Mouse (Mus musculus) layer of hippocampus, adult 2 months (tissue): ENCODE data around the gene Crhbp. TPM values are rescaled to one million over a fixed set of nuclear protein-coding genes. Genes with fewer than 3 reads are reported as not detected.

Experiments
- DNase-seq, 2 experiments: peaks; one replicate each; pipeline ENCODE4 v3.0.0; 2022; ENCODE audit warnings: low spot score in 2 of 2
- H3K27ac ChIP-seq: fragments of 200-600 bp; 2 replicates; pipeline ENCODE4 v1.8.1; 2022
- H3K4me3 ChIP-seq: fragments of 200-600 bp; 2 replicates; pipeline ENCODE4 v1.8.1; 2022; ENCODE audit warnings: mild to moderate bottlenecking
- CTCF ChIP-seq: fragments of 200-600 bp; conservative IDR thresholded peaks from 2 replicates; pipeline ENCODE4 v1.8.1; 2022; ENCODE audit warnings: antibody characterized with exemption, mild to moderate bottlenecking, moderate library complexity
- long read RNA-seq, 2 experiments: library from polyadenylated mRNA; stranded (forward); transcript quantifications; one replicate each; pipeline ENCODE4 v2.0.0; 2021; ENCODE audit warnings: borderline mapping rate in 2 of 2
- total RNA-seq, 2 experiments: library from RNA; stranded (reverse); gene quantifications; 2 replicates each; pipeline ENCODE4 v1.2.3; 2021

Crhbp gene
- total RNA-seq = 10 to 100 TPM; 19.9 to 20.9 TPM
- long read RNA-seq, experiment 1, transcript Crhbp-202 (7 exons, 1,779 nt) = major isoform, 13 of 19 reads
- long read RNA-seq, experiment 1, partial matches to known transcripts = 6 of 19 reads
- long read RNA-seq, experiment 1, other reads (novel, unspliced or antisense) = 0 of 19 reads
- long read RNA-seq, experiment 2, transcript Crhbp-202 (7 exons, 1,779 nt) = major isoform, 25 of 31 reads
- long read RNA-seq, experiment 2, partial matches to known transcripts = 6 of 31 reads
- long read RNA-seq, experiment 2, other reads (novel, unspliced or antisense) = 0 of 31 reads

DNA sequence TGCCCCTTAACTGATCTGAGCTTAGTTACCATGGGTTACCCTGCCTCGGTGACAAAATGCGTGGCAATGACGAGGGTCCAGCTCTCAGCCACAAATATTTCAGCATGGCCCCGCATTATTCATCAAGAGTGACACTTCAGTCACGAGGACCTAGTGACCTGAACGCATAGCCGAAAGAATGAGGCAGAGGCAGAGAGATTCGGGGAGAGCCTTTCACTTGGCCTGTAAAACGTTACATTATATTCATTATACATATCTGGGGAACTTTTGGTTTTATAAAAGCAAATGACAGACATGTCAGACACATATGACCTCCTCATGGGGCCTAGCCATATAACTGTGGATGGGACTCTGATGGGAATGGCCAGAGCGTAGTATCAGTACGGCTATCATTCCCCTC lies at the start of gene Crhbp:
Gene Crhbp, minus strand, starts transcription at position 101 of the 400 bp plus-strand sequence.
- Histone ChIP-seq H3K27ac (no peak within 1 kb of the TSS), H3K4me3 (peak within 1 kb of the TSS; percentile 44)
- no peak for TF ChIP-seq CTCF
- DNase-seq = no peak

DNA sequence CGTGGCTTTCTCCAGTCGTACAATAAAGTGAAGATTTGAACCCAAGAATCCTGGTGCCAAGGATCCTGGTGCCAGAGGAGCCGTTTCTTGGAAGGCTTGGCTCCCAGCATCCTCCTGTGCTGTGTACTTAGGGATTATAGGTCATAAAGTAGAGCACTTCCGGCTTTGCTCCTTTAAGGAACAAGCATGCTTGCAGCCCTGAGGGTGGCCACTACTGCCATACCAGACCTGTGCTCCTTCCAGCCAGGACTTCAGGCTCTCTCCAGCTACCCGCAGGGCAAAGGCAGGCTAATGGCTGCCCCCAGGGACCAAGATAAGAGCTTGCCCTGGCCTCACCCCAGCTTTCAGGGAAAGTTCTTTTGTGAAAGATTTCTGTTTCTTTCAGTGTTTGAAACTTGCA lies 48.6 kb upstream of the Crhbp start:
- no peak for TF ChIP-seq CTCF
- Histone ChIP-seq H3K27ac (no peak overlapping the region), H3K4me3 (no peak overlapping the region)
- no peak for DNase-seq

DNA sequence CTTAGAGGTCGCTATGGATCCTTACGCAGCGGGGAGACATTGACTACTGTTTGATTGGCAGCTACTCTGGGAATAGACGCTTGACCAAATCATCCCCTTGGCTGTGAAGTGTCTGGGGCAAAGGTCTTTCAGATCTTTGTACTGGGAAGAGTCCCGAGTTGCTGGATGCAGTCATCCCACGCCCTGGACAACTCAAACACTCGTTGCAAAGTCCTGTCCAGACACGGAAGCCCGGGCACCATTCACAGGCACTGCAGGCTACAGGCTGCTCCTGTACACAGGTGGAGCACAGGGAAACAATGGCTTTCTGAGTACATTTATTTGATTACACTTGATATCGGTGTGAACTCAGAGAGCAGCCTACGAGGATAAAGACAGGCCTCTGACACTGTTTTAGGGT lies 46.6 kb upstream of the Crhbp start:
- TF ChIP-seq CTCF = no peak
- DNase-seq = no peak
- Histone ChIP-seq H3K4me3 (no peak overlapping the region), H3K27ac (no peak overlapping the region)

DNA sequence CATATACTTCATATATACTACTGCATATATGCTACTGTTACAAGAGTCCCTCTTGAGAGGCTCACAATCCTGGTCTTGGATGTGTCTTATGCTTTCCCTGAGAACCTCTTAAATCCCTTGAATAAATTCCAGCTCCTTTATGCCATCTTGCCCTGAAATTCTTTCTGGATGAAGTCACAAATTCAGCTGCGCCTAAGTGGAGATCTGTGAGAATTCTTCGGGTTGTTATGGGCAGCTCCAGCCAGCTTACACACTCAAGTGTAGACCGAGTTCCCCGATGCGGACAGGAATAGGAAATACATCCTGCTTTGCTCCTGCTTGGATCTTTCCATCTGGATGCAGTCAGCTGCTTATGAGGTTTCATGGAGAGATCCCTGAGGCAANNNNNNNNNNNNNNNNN lies 39.9 kb upstream of the Crhbp start:
- no peak for DNase-seq
- no peak overlapping the region for H3K4me3 ChIP-seq
- TF ChIP-seq CTCF = no peak
- H3K27ac ChIP-seq = no peak overlapping the region

DNA sequence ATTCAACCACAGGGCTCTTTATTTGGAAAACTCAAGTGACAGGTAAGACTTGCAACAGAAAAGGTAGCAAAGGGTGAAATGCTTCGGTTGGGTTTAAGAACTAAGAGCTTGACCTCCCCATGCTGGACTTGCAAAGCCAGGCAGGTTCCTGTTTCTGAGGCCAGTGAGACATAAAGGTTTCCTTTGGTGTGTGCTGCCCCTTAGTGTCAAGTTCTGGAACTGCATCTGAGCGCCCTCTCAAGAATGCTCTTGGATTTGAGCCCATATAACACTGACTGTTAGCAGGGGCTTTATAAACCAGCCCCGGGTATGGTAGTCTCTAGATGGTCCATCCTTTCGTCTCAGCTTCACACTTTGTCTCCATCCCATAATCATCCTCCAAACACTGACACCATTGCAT lies 36.7 kb upstream of the Crhbp start:
- no peak overlapping the region for H3K27ac ChIP-seq
- DNase-seq = peak; percentile 42 to 77
- no peak overlapping the region for H3K4me3 ChIP-seq
- peak; percentile 93 for TF ChIP-seq CTCF

DNA sequence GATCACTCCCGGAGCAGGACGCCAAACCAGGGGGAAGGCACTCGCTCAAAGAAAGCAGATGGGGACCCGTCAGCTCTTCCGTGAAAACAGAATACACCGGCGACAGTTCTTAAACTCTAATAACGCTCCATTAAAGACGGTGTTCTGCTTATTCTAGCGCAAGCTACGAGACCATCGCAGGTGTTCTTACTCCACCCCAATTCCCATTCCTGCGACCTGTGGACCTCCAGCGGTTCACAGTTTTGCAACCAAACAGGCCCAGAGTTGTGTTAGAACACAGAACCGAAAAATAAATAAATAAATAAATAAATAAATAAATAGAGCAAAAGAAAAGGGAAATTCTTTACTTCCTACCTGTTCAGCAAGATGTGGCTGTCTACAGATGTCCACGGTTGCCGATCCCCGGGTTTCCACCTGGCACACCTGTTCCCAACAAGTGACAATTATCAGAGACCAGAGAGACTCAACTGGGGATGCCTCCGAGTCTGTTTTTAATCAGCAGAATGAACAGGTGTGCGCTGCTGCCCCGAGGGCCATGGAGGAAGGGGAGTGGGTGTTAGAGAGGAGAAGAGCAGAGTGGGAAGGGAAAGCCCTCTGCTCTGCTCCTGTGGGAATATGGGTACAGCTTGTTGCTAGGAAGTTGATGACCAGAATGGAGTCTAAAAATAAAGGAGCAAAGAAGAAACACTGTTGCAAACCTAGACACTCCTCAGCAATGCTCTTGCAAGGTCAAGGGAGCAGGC lies 34.1 kb upstream of the Crhbp start, which contains the start of gene S100z:
Gene S100z, minus strand, starts transcription at position 51 of the 743 bp plus-strand sequence.
- no peak for DNase-seq
- Histone ChIP-seq H3K27ac (no peak within 1 kb of the TSS), H3K4me3 (no peak within 1 kb of the TSS)
- no peak for TF ChIP-seq CTCF

DNA sequence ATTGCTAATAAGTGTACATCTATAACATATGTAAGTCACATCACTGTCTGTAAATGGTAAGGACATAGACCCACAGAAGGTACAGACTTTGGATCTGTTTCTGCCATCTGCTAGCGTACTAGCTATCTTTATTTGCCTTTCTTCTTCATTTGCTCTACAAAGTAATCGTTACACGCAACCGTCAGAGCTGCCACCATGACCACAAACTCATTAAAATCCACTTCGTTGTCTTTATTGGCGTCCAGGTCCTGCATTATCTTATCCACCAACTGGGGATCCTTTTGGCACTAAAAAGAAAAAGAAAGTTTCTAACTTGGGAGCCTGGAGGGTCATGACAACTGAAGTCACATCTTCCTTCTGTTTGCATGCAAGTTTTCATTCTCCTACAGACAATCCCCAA lies 32.4 kb upstream of the Crhbp start:
- no peak for TF ChIP-seq CTCF

DNA sequence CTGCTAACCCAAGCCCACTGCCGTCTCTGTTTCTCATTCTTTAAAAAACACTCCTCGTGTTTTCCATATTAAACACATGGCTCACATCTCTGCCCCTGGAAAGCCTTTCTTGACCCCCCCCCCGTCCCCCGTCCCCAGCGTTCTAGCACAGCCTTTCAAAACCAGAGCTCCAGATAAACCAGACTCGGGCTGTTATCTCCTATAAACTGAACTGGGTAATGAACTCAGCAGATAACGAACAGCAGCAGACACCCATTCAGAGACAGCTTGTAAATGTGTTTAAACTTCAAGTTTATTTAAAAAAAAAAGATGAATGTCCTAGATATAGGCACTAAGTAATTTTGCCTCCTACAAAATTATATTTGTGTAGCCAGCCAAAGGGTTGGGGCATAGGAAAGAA lies 30.4 kb upstream of the Crhbp start:
- H3K4me3 ChIP-seq = no peak overlapping the region
- H3K27ac ChIP-seq = no peak overlapping the region
- no peak for TF ChIP-seq CTCF
- no peak for DNase-seq

More for the DNA sequence above, 32.4 kb upstream of the Crhbp start:
- H3K27ac ChIP-seq = no peak overlapping the region
- no peak for DNase-seq
- H3K4me3 ChIP-seq = no peak overlapping the region

DNA sequence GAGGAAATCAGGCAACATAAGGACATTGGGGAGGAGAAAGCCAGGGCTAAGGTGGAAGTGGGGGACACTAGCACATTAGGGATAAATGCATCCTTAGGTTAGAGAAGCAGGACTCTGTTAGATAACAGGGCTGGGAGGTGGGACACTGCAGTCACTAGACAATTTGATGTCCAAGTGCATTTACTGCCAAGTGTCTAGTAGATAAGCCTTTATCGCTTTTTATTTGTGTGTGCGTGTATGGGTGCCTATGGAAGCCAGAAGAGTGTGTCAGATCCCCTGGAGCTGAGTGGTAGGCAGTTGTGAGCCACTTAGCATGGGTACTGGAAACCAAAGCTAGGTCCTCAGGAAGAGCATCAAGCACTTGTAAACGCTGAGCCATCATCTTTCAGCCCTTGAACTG lies 29.6 kb upstream of the Crhbp start:
- no peak for DNase-seq
- no peak overlapping the region for H3K27ac ChIP-seq
- H3K4me3 ChIP-seq = no peak overlapping the region
- TF ChIP-seq CTCF = no peak

DNA sequence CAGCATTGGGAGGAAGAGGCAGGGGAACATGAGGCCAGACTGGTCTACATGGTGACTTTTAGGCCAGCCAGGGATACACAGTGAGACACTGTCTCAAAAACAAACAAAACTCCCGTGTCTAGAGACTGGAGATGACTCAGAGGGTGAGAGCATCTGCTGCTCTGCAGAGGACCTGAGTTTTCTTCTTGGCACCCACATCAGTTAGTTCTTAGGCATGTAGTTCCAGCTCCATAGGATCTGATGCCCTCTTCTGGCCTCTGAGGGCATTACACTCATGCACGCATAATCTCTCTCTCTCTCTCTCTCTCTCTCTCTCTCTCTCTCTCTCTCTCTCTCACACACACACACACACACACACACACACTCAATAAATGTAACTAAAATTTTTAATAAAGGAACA lies 26.2 kb upstream of the Crhbp start:
- no peak overlapping the region for H3K27ac ChIP-seq
- DNase-seq = no peak

DNA sequence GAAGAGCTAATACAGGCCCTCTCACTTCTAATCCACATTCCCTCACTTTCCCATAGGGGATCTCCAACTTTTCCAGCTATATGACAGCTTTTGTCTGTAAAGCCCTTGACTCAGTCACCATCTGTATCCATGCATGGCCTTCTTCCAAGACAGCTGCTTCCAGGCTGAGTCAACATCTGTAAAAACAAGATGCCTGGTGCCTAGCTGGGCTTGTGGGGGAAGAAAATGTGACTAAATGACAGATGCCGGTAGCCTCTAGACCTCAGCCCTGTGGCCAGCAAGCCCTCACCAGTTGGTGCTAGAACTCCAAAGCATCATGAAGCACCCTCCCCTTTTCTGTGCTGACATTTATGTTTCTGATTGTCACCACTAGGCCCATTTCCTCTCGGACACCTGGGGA lies 6.8 kb upstream of the Crhbp start:
- TF ChIP-seq CTCF = no peak
- Histone ChIP-seq H3K4me3 (no peak overlapping the region), H3K27ac (no peak overlapping the region)
- DNase-seq = no peak

More for the DNA sequence above, 26.2 kb upstream of the Crhbp start:
- TF ChIP-seq CTCF = peak; percentile 60
- no peak overlapping the region for H3K4me3 ChIP-seq

DNA sequence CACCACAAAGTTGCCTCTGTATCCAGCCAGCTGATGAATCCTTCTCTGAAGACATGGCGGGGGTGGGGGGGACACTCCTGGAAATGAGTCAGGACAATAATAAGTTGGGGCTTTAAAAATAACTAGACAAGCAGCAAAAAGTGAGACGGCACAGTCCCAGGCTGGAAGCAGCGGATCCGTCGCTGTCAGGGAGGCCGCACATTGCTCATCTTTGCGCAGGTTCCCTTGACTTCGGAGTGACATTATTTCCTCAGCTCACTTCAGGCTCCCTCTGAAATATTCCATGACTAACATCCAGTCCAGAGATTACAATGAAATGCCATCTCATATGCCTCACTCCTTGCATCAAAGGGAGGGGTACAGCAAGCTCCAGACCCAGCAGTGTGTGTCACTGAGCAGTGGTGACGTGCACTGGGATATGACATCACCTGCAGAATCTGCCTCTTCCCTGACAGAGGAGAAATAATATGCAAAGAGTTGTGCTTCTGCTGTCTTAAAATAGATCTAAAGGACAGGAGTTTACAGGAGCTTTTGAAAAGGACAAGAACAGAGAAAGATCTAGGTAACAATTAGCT lies 6.0 kb upstream of the Crhbp start:
- TF ChIP-seq CTCF = no peak
- no peak overlapping the region for H3K27ac ChIP-seq
- no peak overlapping the region for H3K4me3 ChIP-seq
- DNase-seq = no peak

DNA sequence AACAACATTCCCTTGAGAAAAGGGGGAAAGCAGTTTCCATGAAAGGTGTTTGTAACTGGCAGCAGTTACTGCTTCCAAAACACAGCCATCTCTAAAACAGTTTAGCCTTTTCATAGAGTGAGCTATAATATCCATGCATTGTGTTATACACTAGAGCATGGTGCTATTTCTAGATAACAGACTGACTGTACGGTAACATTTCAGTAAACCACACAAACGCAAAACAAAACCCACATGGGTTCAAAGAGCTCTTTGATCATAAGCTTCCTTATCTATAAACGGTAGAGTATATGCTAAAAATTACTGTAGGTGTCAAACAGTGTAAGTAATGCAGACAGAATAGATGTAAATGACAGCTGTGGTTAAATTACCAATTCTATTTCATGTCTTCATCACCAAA lies 5.0 kb upstream of the Crhbp start:
- TF ChIP-seq CTCF = no peak
- Histone ChIP-seq H3K27ac (no peak overlapping the region), H3K4me3 (no peak overlapping the region)
- DNase-seq = no peak

DNA sequence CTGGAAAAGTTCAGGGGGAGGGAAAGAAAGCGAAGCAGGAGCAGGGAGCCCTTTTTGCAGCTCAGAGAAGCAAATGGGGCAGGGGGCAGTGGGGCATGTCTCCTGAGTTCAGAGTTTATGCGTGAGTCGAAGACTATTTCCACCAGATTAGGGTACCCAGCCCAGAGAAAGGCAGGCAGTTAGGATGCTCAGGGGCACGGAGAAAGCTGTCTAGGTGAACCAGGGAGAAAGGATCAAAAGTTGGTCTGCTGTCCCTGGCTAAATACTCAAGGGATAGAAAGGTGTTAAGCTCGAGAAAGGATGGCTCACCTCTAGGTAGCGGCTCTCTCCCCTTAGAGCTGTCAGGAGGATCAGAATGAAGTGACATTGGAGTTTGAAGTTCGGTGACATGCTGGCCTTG lies 433 bp downstream of the Crhbp start:
- no peak overlapping the region; the same call in 1 of the 2 replicates for H3K4me3 ChIP-seq
- TF ChIP-seq CTCF = no peak
- DNase-seq = no peak
- H3K27ac ChIP-seq = no peak overlapping the region
